Mouse (Mus musculus) brain, adult 2 months (tissue): ENCODE measurements around the gene Tmed8.
"Not testable (repeated sequence)": the region's sequence is repeated elsewhere in the genome, so short reads cannot be mapped to it uniquely, and the experiment has no call there.

Experiments
- DNase-seq: peaks from one replicate; pipeline ENCODE4 v3.0.0; 2011; ENCODE audit warnings: low read depth, low spot score

Gene Tmed8

DNA sequence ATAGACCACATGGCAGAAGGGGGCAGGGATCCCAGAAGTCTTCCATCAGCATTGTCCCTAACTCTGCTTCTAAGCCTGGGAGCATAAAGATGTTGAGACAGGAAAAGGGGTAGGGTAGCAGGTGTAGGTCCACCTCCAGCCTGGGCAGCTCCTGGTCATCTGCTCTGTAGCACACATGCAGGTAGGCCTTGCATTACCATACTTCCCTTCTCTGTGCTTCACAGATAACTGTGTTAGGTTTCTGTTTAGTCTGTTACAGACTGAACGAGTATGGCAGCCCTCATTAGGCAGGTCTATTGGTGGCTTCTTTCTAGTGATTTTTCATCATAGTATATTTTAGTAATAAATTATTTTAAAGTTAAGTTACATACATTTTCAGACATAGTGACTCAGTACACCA, 39.9 kb downstream of the Tmed8 start:
- no peak for DNase-seq

GRCm38 (mm10) chr12:87158099-87158498, 42.2 kb downstream of the Tmed8 start:
- no peak for DNase-seq

GRCm38 (mm10) chr12:87157361-87157760, 42.9 kb downstream of the Tmed8 start:
- no peak for DNase-seq

GRCm38 (mm10) chr12:87154448-87154847, 45.8 kb downstream of the Tmed8 start:
- not testable (repeated sequence) for DNase-seq

GRCm38 (mm10) chr12:87149471-87149870, 50.8 kb downstream of the Tmed8 start:
- DNase-seq: no peak

DNA sequence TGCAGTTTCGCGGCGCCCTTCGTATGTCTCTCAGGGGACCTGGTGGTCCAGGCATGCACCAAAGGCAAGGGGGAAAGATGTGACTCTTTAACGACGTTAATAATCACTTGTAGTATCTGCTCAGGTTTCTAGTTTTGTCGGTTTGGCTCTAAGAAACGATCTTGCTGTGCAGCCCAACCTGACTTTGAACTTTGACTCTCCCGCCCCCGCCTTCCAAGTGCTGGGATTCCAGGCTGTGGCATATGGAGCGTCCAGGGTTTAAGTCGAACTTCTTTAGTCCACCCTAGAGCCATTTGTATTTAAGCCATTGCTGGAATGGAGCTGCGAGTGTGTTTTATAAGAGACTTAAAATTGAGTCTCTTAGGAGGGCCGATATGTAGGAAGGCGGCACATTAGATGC, 52.1 kb downstream of the Tmed8 start:
- DNase-seq: peak; percentile 18

DNA sequence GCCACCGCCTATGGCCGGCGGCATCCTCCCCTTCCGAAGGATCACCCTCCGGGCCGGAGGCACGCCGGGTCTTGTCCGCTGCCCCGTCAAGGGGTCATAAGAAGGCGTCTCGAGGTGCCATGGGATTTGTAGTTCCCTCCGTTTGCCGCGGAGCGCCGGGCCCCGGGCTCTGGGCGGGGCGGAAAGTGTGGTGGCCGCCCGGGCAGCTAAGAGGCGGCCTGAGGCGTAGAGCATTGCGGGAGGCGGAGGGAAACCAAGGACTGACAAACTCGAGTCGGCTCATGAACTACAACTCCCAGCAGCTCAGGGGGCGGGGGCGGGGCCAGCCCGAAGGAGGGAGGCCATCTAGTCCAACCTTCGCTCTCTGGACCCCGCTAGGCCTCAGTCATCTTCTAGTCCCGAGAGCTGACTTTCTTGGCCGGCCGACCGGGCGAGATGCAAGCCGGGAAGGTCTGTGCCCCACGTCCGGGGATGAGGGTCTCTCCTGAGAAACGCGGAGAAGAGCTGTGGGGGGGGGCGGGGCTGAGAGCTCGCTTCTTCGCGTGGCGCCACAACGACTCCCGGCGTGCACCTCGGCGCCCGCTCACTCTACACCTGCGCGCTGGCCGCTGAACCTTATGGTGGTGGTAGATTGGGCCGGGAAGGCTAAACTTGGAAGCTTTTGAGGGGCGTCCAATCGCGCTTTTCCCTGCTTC, 52.7 kb downstream of the Tmed8 start, which contains the start of gene Pomt2:
Pomt2 (minus strand) TSS at position 574 of the 695 bp plus-strand sequence.
- peak; percentile 99 for DNase-seq

DNA sequence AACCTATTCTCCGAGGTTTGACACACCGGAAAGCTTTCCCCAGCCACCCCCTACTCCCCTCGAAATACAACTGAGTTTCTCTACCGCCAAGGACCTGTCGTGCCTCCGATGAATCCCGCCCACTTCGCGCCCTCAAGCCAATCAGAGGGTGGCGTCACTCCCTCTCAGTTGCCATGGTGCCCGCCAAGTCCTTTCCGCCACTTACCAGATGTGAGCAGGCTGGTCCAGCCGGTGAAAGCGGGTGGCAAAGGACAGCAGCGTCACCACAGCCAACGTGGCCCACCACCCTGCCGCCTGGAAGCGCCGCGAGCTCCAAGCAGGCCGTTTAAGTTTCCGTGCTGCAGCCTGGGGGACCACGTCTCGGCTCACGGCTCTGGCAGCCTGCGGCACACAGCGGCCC, 53.3 kb downstream of the Tmed8 start, which contains the start of gene Gstz1:
Gstz1 (plus strand) TSS at position 200 of the 400 bp plus-strand sequence.
- peak; percentile 95 for DNase-seq

DNA sequence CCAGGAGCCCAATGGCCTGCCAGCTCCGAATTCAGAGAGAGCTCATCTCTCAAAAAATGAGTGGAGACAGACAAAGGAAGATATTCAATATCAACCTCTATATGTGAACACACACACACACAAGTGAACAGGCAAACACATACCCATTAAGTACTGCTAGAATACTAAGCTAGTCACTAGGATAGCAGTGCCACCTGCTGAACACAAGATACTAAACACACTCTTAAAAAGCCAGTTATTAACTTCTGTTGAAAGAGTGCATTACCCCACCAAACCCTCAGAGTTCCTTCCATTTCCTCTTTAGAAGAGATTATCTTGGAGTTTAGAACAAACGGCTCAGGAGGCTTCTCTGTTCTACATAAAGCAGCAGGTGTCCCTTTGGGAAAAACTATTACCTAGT, 58.1 kb downstream of the Tmed8 start:
- DNase-seq: no peak

- DNase-seq: no peak
Measured at GRCm38 (mm10) chr12:87138768-87139167, 61.5 kb downstream of the Tmed8 start.

GRCm38 (mm10) chr12:87138342-87138701, 61.9 kb downstream of the Tmed8 start:
- DNase-seq: no peak

DNA sequence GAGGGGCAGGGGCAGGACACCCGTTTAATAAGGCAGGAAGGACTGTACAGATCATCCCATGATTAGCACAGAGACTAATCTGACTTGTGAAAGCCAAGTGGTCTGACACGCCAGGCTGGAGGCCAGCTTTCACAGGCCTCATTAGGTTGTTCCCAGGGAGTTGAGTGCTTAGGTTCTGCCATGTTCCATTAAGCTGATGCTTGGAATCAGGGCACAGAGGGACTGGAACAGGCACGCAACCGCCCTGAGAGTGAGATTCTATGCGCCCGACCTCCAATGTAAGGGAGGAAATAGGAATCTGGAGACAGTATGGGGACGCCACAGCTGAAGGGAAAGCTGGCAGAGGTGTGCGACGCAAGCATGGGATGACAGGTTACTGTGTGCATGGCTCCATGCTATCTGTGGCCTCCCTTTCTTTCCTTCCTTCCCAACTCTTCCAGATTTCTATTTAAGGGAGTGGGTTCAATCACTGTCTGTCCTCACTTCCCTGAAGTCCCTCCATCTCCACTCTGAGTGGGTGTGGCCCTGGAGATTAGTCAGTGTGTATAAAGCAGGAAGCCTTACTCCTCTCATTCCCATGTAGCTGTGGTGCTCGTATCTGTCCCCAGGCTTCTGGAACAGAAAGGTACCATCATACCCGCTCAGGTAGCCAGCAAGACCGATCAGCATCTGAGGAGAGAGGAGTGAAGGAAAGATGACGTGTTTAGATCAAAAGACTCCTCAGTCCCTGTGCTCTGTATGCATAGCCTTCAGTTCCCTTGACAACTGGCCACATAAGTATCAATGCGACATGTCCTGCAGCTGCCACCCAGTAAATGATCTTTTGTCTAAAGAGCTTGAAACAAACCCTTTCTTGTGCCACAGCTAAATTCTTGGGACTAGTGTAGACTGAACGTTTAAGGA, 62.6 kb downstream of the Tmed8 start:
- peak; percentile 35 for DNase-seq

DNA sequence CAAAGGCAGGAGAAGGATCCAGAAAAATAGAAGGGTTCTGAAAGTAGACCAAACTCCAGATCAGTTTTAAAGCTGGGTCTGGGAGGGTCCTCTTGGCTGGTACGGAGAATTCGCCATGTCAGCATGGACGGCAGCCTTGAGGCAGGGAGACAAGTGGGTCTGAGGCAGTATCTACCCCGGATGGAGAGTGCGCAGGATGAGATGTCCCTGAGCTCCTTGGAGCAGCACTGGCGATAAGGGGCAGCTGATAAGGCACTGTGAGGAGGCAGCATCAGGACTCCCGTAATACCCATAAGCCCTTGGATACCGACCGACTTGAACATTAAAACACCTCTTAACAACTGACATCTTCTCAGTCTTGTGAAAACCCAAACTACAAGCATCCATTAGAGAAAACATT, 67.5 kb downstream of the Tmed8 start:
- no peak for DNase-seq

DNA sequence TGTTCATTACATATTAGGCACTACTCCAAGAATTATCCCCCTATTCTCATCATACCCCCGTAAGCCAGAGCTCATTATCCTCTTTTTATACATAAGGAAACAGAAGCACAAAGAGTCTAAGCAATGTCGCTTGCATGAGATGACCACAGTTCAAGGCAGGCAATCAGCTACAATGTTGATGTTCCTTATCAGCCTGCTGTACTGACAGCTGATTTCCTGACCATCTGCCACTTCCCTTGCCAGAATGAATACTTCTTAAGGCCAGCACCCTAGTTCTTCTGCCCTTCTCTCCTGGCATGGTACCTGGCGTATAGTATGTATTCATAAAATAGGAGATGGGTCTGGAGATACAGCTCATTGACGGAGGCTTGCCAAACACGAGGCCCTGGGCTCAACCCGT, 68.0 kb downstream of the Tmed8 start:
- no peak for DNase-seq

GRCm38 (mm10) chr12:87131619-87132018, 68.6 kb downstream of the Tmed8 start:
- peak; percentile 22 for DNase-seq

DNA sequence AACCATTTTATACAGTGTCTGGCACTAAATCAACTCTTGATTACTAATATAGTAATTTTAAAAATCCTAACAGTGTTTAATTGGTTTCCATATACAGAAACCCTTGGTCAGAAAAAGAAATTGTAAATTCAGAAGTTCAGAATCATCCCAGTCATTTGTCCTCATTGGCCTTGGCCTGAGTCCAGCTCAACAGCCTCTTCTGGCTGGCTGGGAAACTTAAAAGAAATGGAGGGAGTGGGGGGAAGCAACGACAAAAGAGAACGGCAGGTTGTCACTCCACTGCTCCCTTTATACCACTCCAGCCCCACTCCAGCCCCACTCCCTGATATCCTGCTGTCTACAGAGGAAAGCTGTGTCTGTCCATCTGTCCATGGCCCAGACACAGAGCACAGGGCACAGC, 69.1 kb downstream of the Tmed8 start:
- DNase-seq: no peak

DNA sequence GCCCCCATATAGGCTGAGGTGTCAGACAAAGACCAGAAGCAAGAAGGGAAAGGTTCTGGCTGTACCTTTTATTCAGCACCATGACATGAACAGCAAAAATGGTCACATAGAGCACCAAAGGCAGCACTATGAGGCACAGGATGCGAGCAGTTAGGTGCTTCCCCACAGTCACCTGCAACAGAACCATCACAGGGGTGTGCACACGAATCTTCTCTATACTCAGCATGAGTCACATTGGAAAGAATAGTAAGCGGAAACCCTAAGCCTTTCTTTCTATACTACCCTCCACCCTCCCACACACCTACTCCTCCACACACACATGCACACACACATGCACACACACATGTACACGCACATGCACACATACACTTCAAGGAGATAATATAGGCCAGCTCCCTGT, 70.0 kb downstream of the Tmed8 start:
- DNase-seq: no peak

DNA sequence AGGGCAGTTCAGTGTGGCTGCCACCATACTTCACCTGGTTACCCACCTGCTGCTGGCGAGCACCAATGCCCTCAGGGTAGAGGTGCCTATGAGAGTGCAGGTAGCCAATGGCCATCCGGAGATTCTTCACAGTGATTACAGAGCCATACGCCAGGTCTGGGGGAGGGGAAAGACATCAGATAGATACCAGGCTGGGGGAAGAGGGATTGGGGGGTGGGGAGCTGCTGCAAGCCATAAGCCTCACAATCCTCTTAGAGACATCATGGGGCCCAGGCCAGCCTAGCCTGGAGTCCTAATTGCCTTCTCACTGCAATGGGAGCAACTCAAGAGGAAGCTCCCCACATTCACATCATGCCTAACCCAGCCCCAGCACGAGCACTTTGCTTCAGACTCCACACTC, 73.0 kb downstream of the Tmed8 start:
- no peak for DNase-seq

DNA sequence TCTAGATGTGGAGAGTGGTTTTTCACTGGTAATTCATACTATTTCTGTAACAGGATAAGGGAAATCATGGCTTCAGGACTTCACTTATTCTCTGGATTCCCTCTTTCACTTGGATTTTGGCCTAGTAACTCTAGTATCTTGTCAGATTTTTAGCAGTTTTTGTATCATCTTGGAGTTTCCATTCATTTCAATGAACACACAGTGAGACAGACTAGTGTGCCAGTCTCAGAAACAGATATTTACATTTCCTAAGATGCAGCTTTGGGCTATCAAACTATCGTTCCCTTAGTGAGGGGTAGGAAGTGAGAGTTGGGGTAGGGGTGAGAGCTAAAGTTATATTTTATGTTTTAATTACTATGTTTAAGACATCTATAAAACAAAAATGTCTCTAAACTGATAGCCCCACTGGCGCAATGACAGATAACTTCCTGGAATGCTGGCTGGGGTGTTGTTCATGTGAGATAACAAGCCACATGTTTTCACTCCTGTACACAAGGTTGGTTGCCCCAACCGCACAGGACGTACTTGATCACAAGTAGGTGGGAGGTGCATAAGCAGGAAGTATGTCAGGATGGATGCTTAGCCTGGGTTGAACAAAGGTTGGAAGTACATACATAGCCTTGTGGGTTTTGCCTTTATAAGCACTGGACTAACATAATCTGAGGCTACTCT, 78.2 kb downstream of the Tmed8 start:
- DNase-seq: no peak
